Mouse (Mus musculus) heart, embryonic 13.5 days (tissue): Measurements from ENCODE around the gene Zkscan5. TPM values are rescaled to one million over a fixed set of nuclear protein-coding genes. Genes with fewer than 3 reads are reported as not detected.

ENCODE experiments used
- ATAC-seq: fragments of 200-750 bp; cut with Nextera tagmentation; 2 replicates; pipeline ENCODE4 v1.8.0; 2017; ENCODE audit warnings: moderate TSS enrichment; ENCODE audit not compliant: insufficient number of reproducible peaks, low FRiP score, low TSS enrichment; ENCODE audit errors: extremely low read depth
- H3K27ac ChIP-seq: fragments of 300-500 bp; sonication (generic); replicated peaks from 2 replicates; pipeline ENCODE4 v1.5.1; 2015; ENCODE audit warnings: moderate library complexity, mild to moderate bottlenecking, inconsistent platforms
- H3K27me3 ChIP-seq: fragments of 300-500 bp; sonication (generic); replicated peaks from 2 replicates; pipeline ENCODE4 v1.6.1; 2015; ENCODE audit warnings: mild to moderate bottlenecking, inconsistent platforms
- H3K36me3 ChIP-seq: fragments of 300-500 bp; sonication (generic); 2 replicates; pipeline ENCODE4 v1.6.1; 2015; ENCODE audit warnings: mild to moderate bottlenecking, inconsistent platforms
- H3K4me1 ChIP-seq: fragments of 300-500 bp; sonication (generic); 2 replicates; pipeline ENCODE4 v1.6.1; 2015; ENCODE audit warnings: inconsistent platforms
- H3K4me2 ChIP-seq: fragments of 300-500 bp; sonication (generic); 2 replicates; pipeline ENCODE4 v1.6.1; 2015; ENCODE audit warnings: inconsistent platforms, mild to moderate bottlenecking, moderate library complexity
- H3K4me3 ChIP-seq: fragments of 300-500 bp; sonication (generic); 2 replicates; pipeline ENCODE4 v1.5.1; 2015; ENCODE audit warnings: moderate library complexity, mild to moderate bottlenecking, inconsistent platforms
- H3K9ac ChIP-seq: fragments of 300-500 bp; sonication (generic); 2 replicates; pipeline ENCODE4 v1.6.1; 2015; ENCODE audit warnings: inconsistent platforms, mild to moderate bottlenecking, moderate library complexity
- H3K9me3 ChIP-seq: fragments of 300-500 bp; sonication (generic); 2 replicates; pipeline ENCODE4 v1.6.1; 2016; ENCODE audit warnings: inconsistent platforms
- WGBS: fragments of 180-500 bp; shearing (Covaris S2); methylation state at CpG from one replicate; pipeline ENCODE4 v1.1.7; 2015; ENCODE audit warnings: mixed read lengths; 5-methylcytosine and 5-hydroxymethylcytosine counted together
- polyA plus RNA-seq: library from polyadenylated mRNA; unstranded; fragments of >200 nt; fragmentation: Nextera tagmentation; extraction: Ambion mirVana; gene quantifications from 2 replicates; pipeline ENCODE4 v1.2.1, GENCODE M21; 2015

Zkscan5 gene
- polyA plus RNA-seq, 1 experiment from 2014 or later, result 10.9 TPM

DNA sequence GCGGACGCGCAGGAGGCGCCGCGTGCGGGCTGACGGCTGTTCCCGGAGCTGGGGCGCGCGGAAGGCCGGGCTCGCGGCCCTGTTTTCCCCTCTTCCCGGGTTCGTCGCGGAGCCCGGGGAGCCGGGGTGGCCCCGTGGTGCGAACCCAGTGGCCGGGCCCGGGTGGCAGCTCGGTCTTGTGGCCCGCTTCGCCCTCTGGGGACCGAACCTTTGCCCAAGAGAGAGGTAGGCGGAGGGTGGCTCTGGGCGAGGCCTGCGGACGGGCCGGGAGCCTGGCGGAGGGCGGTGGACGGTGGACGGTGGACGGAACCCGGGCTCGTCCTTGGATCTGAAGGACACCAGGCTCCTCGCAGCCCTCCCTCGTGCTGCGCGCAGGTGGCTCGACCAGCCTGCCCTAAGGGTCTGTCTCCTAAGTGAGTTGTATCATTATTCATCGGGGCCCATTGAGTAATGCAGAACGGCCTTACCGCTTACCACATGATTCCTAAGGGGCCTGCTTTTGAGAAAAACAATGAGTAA is 27.6 kb downstream of the Zkscan5 start:
- Histone ChIP-seq H3K4me2 (peak overlapping the region; percentile 85), H3K9me3 (no peaks in the 10 kb centered on the region), H3K27me3 (no peaks in the 10 kb centered on the region), H3K4me3 (peak overlapping the region; percentile 99), H3K27ac (peak overlapping the region; percentile 96), H3K36me3 (peaks cover 35% of the 10 kb centered on the region), H3K4me1 (peaks cover 21% of the 10 kb centered on the region), H3K9ac (peak overlapping the region; percentile 100)
- ATAC-seq, result peak; percentile 51
- WGBS, result under 1% methylated on average over 48 of the region's 49 CpGs

DNA sequence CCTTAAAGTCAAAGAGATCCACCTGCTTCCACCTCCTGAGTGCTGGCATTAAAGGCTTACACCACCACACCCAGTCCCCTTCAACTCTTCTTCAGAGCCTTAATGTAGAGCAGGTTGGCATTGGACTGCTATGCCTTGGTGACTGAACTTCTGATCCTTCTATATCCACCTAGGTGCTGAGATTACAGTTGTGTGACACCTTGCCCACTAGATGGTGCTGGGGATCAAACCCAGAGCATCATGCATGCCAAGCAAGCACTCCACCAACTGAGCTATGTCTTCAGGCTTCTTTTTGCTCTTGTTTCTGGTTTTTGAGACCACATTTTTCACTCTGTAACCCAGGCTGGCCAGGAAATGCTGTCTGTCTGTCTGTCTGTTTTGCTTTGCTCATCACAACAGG is 30.3 kb downstream of the Zkscan5 start:
- peaks cover 60% of the 10 kb centered on the region for H3K36me3 ChIP-seq
- no peak overlapping the region for H3K27ac ChIP-seq
- no peaks in the 10 kb centered on the region for H3K9me3 ChIP-seq
- no peaks in the 10 kb centered on the region for H3K27me3 ChIP-seq
- H3K9ac ChIP-seq, result no peak overlapping the region
- H3K4me2 ChIP-seq, result no peak overlapping the region
- H3K4me3 ChIP-seq, result no peak overlapping the region
- no peak for ATAC-seq
- H3K4me1 ChIP-seq, result peaks cover 27% of the 10 kb centered on the region

GRCm38 (mm10) chr5:145249520-145249919 is 45.2 kb downstream of the Zkscan5 start:
- no peak overlapping the region for H3K4me3 ChIP-seq
- peaks cover 5% of the 10 kb centered on the region for H3K9me3 ChIP-seq
- no peak overlapping the region for H3K9ac ChIP-seq
- no peak overlapping the region for H3K4me2 ChIP-seq
- H3K4me1 ChIP-seq, result no peaks in the 10 kb centered on the region
- no peaks in the 10 kb centered on the region for H3K27me3 ChIP-seq
- no peak overlapping the region for H3K27ac ChIP-seq
- 90% methylated on average over 3 of the region's 3 CpGs for WGBS
- no peak for ATAC-seq
- peaks cover 89% of the 10 kb centered on the region for H3K36me3 ChIP-seq

Other genes with a start within 250 kb of the Zkscan5 start
- 12.1 and 12.4 TPM in 2 replicates for gene Smurf1, start 238.7 kb upstream of the Zkscan5 start, polyA plus RNA-seq
- gene Gm4871, start 171.8 kb upstream of the Zkscan5 start, polyA plus RNA-seq, result not detected in 2 replicates
- gene 1700018F24Rik, start 161.6 kb upstream of the Zkscan5 start, polyA plus RNA-seq, result not detected in 2 replicates
- 92.3 and 99.2 TPM in 2 replicates for gene Arpc1a, start 120.7 kb upstream of the Zkscan5 start, polyA plus RNA-seq
- not detected in 2 replicates for gene Kpna7, start 120.5 kb upstream of the Zkscan5 start, polyA plus RNA-seq
- 221 and 234 TPM in 2 replicates for gene Arpc1b, start 90.3 kb upstream of the Zkscan5 start, polyA plus RNA-seq
- gene Pdap1, start 64.3 kb upstream of the Zkscan5 start, polyA plus RNA-seq, result 62.4 and 62.6 TPM in 2 replicates
- gene Bud31, start 64.2 kb upstream of the Zkscan5 start, polyA plus RNA-seq, result 135 and 150 TPM in 2 replicates
- gene Ptcd1, start 37.5 kb upstream of the Zkscan5 start, polyA plus RNA-seq, result 11.6 and 11.8 TPM in 2 replicates
- 27.4 and 28.8 TPM in 2 replicates for gene Cpsf4, start 37.3 kb upstream of the Zkscan5 start, polyA plus RNA-seq
- 1,195 and 1,380 TPM in 2 replicates for gene Atp5j2, start 12.5 kb upstream of the Zkscan5 start, polyA plus RNA-seq
- gene Zkscan14, start 2.7 kb upstream of the Zkscan5 start, polyA plus RNA-seq, result 6.8 and 6.9 TPM in 2 replicates
- 26.0 and 30.0 TPM in 2 replicates for gene Zfp655, start 27.2 kb downstream of the Zkscan5 start, polyA plus RNA-seq
- gene Zscan25, start 75.9 kb downstream of the Zkscan5 start, polyA plus RNA-seq, result 0.32 and 0.48 TPM in 2 replicates
- not detected in 2 replicates for gene Cyp3a57, start 140.7 kb downstream of the Zkscan5 start, polyA plus RNA-seq